Mouse (Mus musculus) G1E (cell line): ENCODE measurements around the gene Kank2.
A peak's percentile ranks its signal among the peaks of the same experiment; 100 is the strongest.

Source experiments
- CTCF ChIP-seq: IDR thresholded peaks from 2 replicates; pipeline ENCODE4 v1.5.1; 2012; ENCODE audit warnings: low read depth, low read length, inconsistent platforms, mixed read lengths
- GATA1 ChIP-seq: IDR thresholded peaks from 2 replicates; pipeline ENCODE4 v1.6.1; 2012; ENCODE audit warnings: borderline replicate concordance, low read length, inconsistent platforms, mixed read lengths
- GATA2 ChIP-seq: IDR thresholded peaks from 2 replicates; pipeline ENCODE4 v1.6.1; 2012; ENCODE audit warnings: low read depth, low read length, inconsistent platforms, borderline replicate concordance
- POLR2AphosphoS5 ChIP-seq: IDR thresholded peaks from 2 replicates; pipeline ENCODE4 v1.6.1; 2012; ENCODE audit warnings: low read depth, low read length, inconsistent platforms; ENCODE audit not compliant: insufficient replicate concordance
- TAL1 ChIP-seq: conservative IDR thresholded peaks from 2 replicates; pipeline ENCODE4 v1.6.1; 2012; ENCODE audit warnings: low read depth, low read length, inconsistent platforms, mixed read lengths

DNA sequence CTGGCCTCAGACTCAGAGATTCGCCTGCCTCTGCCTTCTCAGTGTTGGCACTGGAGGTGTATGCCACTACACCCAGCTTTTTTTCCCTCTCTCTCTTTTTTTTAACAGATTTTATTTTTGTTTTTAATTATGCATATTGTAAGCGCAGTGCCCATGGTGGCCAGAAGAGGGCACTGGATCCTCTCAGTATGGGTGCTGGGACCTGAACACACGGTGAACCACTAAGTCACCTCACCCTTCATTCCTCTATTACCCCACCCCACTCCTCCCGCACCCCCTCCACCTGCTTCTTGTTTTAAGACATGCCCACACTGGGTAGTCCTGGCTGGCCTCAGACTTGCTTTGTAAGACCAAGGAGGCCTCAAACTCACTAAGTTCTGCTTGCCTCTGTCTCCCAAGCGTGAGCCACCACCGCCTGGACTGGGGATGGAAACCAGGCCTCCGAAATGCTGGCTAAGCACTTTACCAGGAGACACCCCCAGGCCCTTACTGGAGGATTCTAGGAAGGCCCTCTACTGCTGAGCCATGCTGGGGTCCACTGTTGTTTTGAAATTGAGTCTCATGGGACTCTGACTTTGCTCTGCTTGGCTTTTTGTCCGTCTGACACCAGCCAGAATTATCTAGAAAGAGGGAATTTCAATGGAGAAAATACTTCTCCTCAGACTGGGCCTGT, 41.7 kb upstream of the Kank2 start:
- TF ChIP-seq CTCF (peak; percentile 46; the same call in 1 of the 2 replicates), POLR2AphosphoS5 (no peak), GATA1 (no peak), GATA2 (no peak), TAL1 (no peak)
